Mouse (Mus musculus) CH12.LX (cell line): ENCODE data around the gene Med19. TPM values are rescaled to one million over a fixed set of nuclear protein-coding genes. Genes with fewer than 3 reads are reported as not detected.

ENCODE experiments used
- DNase-seq: peaks from one replicate; pipeline ENCODE4 v3.0.0-alpha.2; 2013; ENCODE audit errors: extremely low read depth
- H3K27ac ChIP-seq: 2 replicates; pipeline ENCODE4 v1.5.1; 2012; ENCODE audit warnings: low read depth, mild to moderate bottlenecking, control low read depth, moderate library complexity; ENCODE audit not compliant: insufficient read depth
- H3K27me3 ChIP-seq: replicated peaks from 2 replicates; pipeline ENCODE3; 2012; ENCODE audit warnings: inconsistent platforms
- H3K36me3 ChIP-seq, 2 experiments: replicated peaks in 1 of 2; 2 replicates each; pipeline versions ENCODE3 to v1.6.1; 2012; ENCODE audit warnings: inconsistent platforms in 1 of 2, low read length in 1 of 2, mild to moderate bottlenecking in 1 of 2, mixed read lengths in 1 of 2, moderate library complexity in 1 of 2; ENCODE audit not compliant: control insufficient read depth in 1 of 2, insufficient read depth in 1 of 2
- H3K4me1 ChIP-seq, 2 experiments: 2 replicates each; pipeline ENCODE4 v1.6.1; 2012; ENCODE audit warnings: inconsistent platforms in 1 of 2, moderate library complexity in 1 of 2; ENCODE audit not compliant: insufficient read depth in 2 of 2, control insufficient read depth in 1 of 2
- H3K4me2 ChIP-seq: 2 replicates; pipeline ENCODE4 v1.6.1; 2012; ENCODE audit warnings: low read depth, mild to moderate bottlenecking, control low read depth; ENCODE audit not compliant: poor library complexity, insufficient read depth, severe bottlenecking
- H3K4me3 ChIP-seq, 3 experiments: fragments of 150-350 bp in 1 of 3; sonication (generic) in 1 of 3; replicated peaks in 1 of 3; 2 replicates each; pipeline versions ENCODE3 to v1.5.1; 2011 to 2012; ENCODE audit warnings: low read depth in 2 of 3, low read length in 2 of 3, mild to moderate bottlenecking in 2 of 3, moderate library complexity in 2 of 3, control low read depth in 1 of 3, improper control_type of control experiment in 1 of 3, inconsistent platforms in 1 of 3, mixed read lengths in 1 of 3; ENCODE audit not compliant: poor library complexity in 1 of 3
- H3K79me2 ChIP-seq: replicated peaks from 2 replicates; pipeline ENCODE4 v1.6.1; 2012; ENCODE audit warnings: mild to moderate bottlenecking, moderate library complexity; ENCODE audit not compliant: control insufficient read depth, poor library complexity, insufficient read depth, severe bottlenecking; ENCODE audit errors: extremely low read depth
- H3K9ac ChIP-seq: 2 replicates; pipeline ENCODE4 v1.6.1; 2012; ENCODE audit warnings: low read depth, mild to moderate bottlenecking, control low read depth, moderate library complexity; ENCODE audit not compliant: insufficient read depth
- H3K9me3 ChIP-seq: replicated peaks from 2 replicates; pipeline ENCODE3; 2012; ENCODE audit warnings: low read length, inconsistent platforms, mixed read lengths
- BHLHE40 ChIP-seq: IDR thresholded peaks from 2 replicates; pipeline ENCODE4 v1.6.1; 2011; ENCODE audit warnings: mild to moderate bottlenecking, low read depth, low read length, improper control_type of control experiment
- CTCF ChIP-seq, 2 experiments: IDR thresholded peaks in 1 of 2; conservative IDR thresholded peaks in 1 of 2; 2 replicates each; pipeline ENCODE4 v1.5.1; 2011 to 2012; ENCODE audit warnings: low read depth in 2 of 2, low read length in 2 of 2, improper control_type of control experiment in 1 of 2, inconsistent platforms in 1 of 2, mild to moderate bottlenecking in 1 of 2, moderate library complexity in 1 of 2
- EP300 ChIP-seq: IDR thresholded peaks from 2 replicates; pipeline ENCODE4 v1.6.1; 2011; ENCODE audit warnings: low read length, improper control_type of control experiment
- HCFC1 ChIP-seq: IDR thresholded peaks from 2 replicates; pipeline ENCODE4 v1.6.1; 2012; ENCODE audit warnings: low read depth, mild to moderate bottlenecking, inconsistent platforms, low read length, improper control_type of control experiment
- IRF4 ChIP-seq: IDR thresholded peaks from 2 replicates; pipeline ENCODE4 v1.6.1; 2014; ENCODE audit warnings: low read depth, mild to moderate bottlenecking, inconsistent platforms, low read length, improper control_type of control experiment
- KAT2A ChIP-seq: IDR thresholded peaks from 2 replicates; pipeline ENCODE4 v1.6.1; 2012; ENCODE audit warnings: low read length, improper control_type of control experiment, inconsistent platforms; ENCODE audit not compliant: insufficient replicate concordance
- MAX ChIP-seq: IDR thresholded peaks from 2 replicates; pipeline ENCODE4 v1.6.1; 2011; ENCODE audit warnings: low read length, improper control_type of control experiment
- MEF2A ChIP-seq: IDR thresholded peaks from 2 replicates; pipeline ENCODE4 v1.6.1; 2014; ENCODE audit warnings: low read depth, mild to moderate bottlenecking, inconsistent platforms, low read length, improper control_type of control experiment, borderline replicate concordance
- MXI1 ChIP-seq: IDR thresholded peaks from 2 replicates; pipeline ENCODE4 v1.6.1; 2011; ENCODE audit warnings: mild to moderate bottlenecking, low read depth, low read length, improper control_type of control experiment
- NELFE ChIP-seq: IDR thresholded peaks from 2 replicates; pipeline ENCODE4 v1.6.1; 2011; ENCODE audit warnings: low read depth, low read length, improper control_type of control experiment
- NRF1 ChIP-seq: IDR thresholded peaks from 2 replicates; pipeline ENCODE4 v1.6.1; 2014; ENCODE audit warnings: low read depth, mild to moderate bottlenecking, inconsistent platforms, low read length, improper control_type of control experiment, moderate library complexity
- PAX5 ChIP-seq: IDR thresholded peaks from 2 replicates; pipeline ENCODE4 v1.6.1; 2012; ENCODE audit warnings: low read length, inconsistent platforms, mixed read lengths
- POLR2A ChIP-seq: IDR thresholded peaks from 2 replicates; pipeline ENCODE4 v1.6.1; 2011; ENCODE audit warnings: low read depth, mild to moderate bottlenecking, improper control_type of control experiment, low read length
- POLR2AphosphoS2 ChIP-seq: IDR thresholded peaks from 2 replicates; pipeline ENCODE4 v1.6.1; 2011; ENCODE audit warnings: low read depth, low read length, improper control_type of control experiment
- RAD21 ChIP-seq: IDR thresholded peaks from 2 replicates; pipeline ENCODE4 v1.6.1; 2011; ENCODE audit warnings: low read depth, mild to moderate bottlenecking, low read length, improper control_type of control experiment, moderate library complexity
- RCOR1 ChIP-seq: conservative IDR thresholded peaks from 2 replicates; pipeline ENCODE4 v1.6.1; 2012; ENCODE audit warnings: low read depth, mild to moderate bottlenecking, inconsistent platforms, low read length, improper control_type of control experiment
- SIN3A ChIP-seq: IDR thresholded peaks from 2 replicates; pipeline ENCODE4 v1.6.1; 2012; ENCODE audit warnings: low read length, improper control_type of control experiment, inconsistent platforms
- SMC3 ChIP-seq: IDR thresholded peaks from 2 replicates; pipeline ENCODE4 v1.6.1; 2011; ENCODE audit warnings: low read depth, low read length, improper control_type of control experiment
- TBP ChIP-seq: conservative IDR thresholded peaks from 2 replicates; pipeline ENCODE4 v1.6.1; 2011; ENCODE audit warnings: low read depth, low read length, improper control_type of control experiment
- TCF12 ChIP-seq: IDR thresholded peaks from 2 replicates; pipeline ENCODE4 v1.6.1; 2014; ENCODE audit warnings: low read depth, mild to moderate bottlenecking, inconsistent platforms, low read length, improper control_type of control experiment
- ZC3H11A ChIP-seq: IDR thresholded peaks from 2 replicates; pipeline ENCODE4 v1.6.1; 2012; ENCODE audit warnings: low read depth, mild to moderate bottlenecking, inconsistent platforms, low read length, improper control_type of control experiment
- ZMIZ1 ChIP-seq: IDR thresholded peaks from 2 replicates; pipeline ENCODE4 v1.6.1; 2012; ENCODE audit warnings: low read depth, mild to moderate bottlenecking, inconsistent platforms, low read length, improper control_type of control experiment
- dilution Hi-C: fragments of 300-500 bp; cut with MboI; formaldehyde crosslinking; loops from 2 replicates; pipeline ENCODE4 v1.14.3; 2020; ENCODE audit warnings: low sequenced_read_pairs; ENCODE audit not compliant: extremely low pct_unique_long_range_greater_than_20kb, extremely low pct_ligation_motif_present
- in situ Hi-C: fragments of 300-500 bp; cut with MboI; formaldehyde crosslinking; loops from 3 replicates; pipeline ENCODE4 v1.14.3; 2019; ENCODE audit warnings: low sequenced_read_pairs, low pct_ligation_motif_present, low pct_unique_long_range_greater_than_20kb, mixed read lengths
- polyA plus RNA-seq: library from polyadenylated mRNA; unstranded; fragments of >175 nt; gene quantifications from 2 replicates; pipeline ENCODE4 v1.2.1, GENCODE M21; 2012; ENCODE audit warnings: low read depth; ENCODE audit not compliant: insufficient read length
- total RNA-seq, 2 experiments: library from RNA; depleted of rRNA; stranded (reverse); fragments of 300-350 nt in 1 of 2; fragments of >200 nt in 1 of 2; gene quantifications; 2 replicates each; pipeline ENCODE4 v1.2.3; 2012 to 2014

Med19 gene
- total and polyA plus RNA-seq, 3 experiments: 10.7 to 25.9 (median 23.1) TPM

GRCm38 (mm10) chr2:84660253-84660652 lies 17.9 kb upstream of the Med19 start (continued):
- TF ChIP-seq RCOR1 (no peak), HCFC1 (no peak), MEF2A (no peak), TBP (no peak), NELFE (no peak), NRF1 (no peak), POLR2A (no peak), PAX5 (no peak)

GRCm38 (mm10) chr2:84662866-84663265 lies 15.3 kb upstream of the Med19 start:
- Histone ChIP-seq H3K9me3 (peaks cover 2% of the 10 kb centered on the region), H3K9ac (no peak overlapping the region)
- TF ChIP-seq SMC3 (peak; percentile 64), IRF4 (no peak), TCF12 (no peak), ZC3H11A (peak; percentile 17; the same call in 1 of the 2 replicates), EP300 (no peak), RAD21 (peak; percentile 71), POLR2AphosphoS2 (no peak), CTCF (conservative IDR thresholded peaks at IDR 0.05 in 1 of 2, IDR thresholded peaks at IDR 0.05 in 1 of 2; ENCODE audit: low read depth in 2 of 2, low read length in 2 of 2) (peak; percentile 31 to 69; a peak in 3 of 4 replicates)
- TF ChIP-seq, all 38 proteins: peak for 4
- H3K4me1 ChIP-seq: peaks cover 3 to 5% of the 10 kb centered on the region in 2 experiments; a peak in 1 of 4 replicates
- DNase-seq: peak; percentile 69
- no peak overlapping the region for H3K4me3 ChIP-seq
- no peak overlapping the region for H3K4me2 ChIP-seq
- in situ Hi-C loops (loop anchor here (25.0 kb wide), 1 partner anchor 201 kb away; no protein-coding TSS in a partner anchor), dilution Hi-C loops (no loop called here)
- H3K36me3 ChIP-seq: peaks cover 0 to 4% of the 10 kb centered on the region in 2 experiments
- no peak overlapping the region for H3K27ac ChIP-seq
- no peaks in the 10 kb centered on the region for H3K27me3 ChIP-seq
- H3K79me2 ChIP-seq: no peaks in the 10 kb centered on the region

GRCm38 (mm10) chr2:84666081-84666480 lies 12.1 kb upstream of the Med19 start:
- Histone ChIP-seq H3K4me3 (no peak overlapping the region), H3K4me1 (peaks cover 4 to 8% of the 10 kb centered on the region in 2 experiments; a peak in 3 of 4 replicates), H3K9ac (no peak overlapping the region), H3K4me2 (no peak overlapping the region), H3K27me3 (no peaks in the 10 kb centered on the region), H3K79me2 (no peaks in the 10 kb centered on the region; the same call in none of the 2 replicates), H3K9me3 (no peaks in the 10 kb centered on the region), H3K27ac (no peak overlapping the region), H3K36me3 (peaks cover 3 to 17% of the 10 kb centered on the region in 2 experiments)
- DNase-seq: no peak
- dilution Hi-C loops (no loop called here), in situ Hi-C loops (loop anchor here (25.0 kb wide), 1 partner anchor 204 kb away; no protein-coding TSS in a partner anchor)
- no peak for TF ChIP-seq SIN3A
- no peak for TF ChIP-seq BHLHE40
- TF ChIP-seq MXI1: no peak
- TF ChIP-seq MAX: no peak
- TF ChIP-seq KAT2A: no peak
- TF ChIP-seq ZMIZ1: no peak
- no peak for TF ChIP-seq POLR2AphosphoS2
